Mouse (Mus musculus): ENCODE results near the gene B020031M17Rik. TPM values are rescaled to one million over a fixed set of nuclear protein-coding genes. Genes with fewer than 3 reads are reported as not detected.
"Not testable (repeated sequence)": the region's sequence is repeated elsewhere in the genome, so short reads cannot be mapped to it uniquely, and the experiment has no call there.

B020031M17Rik gene
- polyA plus RNA-seq (2012; rRNA removed), result not detected in 2 replicates

DNA sequence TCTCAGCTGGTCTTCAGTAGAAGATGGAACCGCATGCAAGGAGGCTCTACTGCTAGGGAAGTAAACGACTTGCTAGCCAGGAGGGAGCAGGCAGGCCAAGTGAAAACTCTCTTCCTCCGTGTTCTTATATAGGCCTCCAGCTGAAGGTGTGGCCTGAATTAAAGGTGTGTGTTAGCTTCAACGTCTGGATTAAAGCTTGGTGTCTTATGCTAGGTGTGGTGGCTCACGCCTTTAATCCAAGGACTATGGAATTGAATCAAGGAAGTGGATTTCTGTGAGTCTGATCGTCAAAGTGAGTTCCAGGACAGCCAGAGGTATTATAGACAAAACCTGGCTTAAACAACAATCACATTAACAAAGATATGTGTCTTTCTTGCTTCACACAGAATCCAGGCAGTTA lies at the start of gene B020031M17Rik:
B020031M17Rik (minus strand) TSS at position 101 of the 400 bp plus-strand sequence.
- 72% methylated on average over 4 of the region's 6 CpGs for WGBS
- DNase-seq; H3K27me3 ChIP-seq (ENCODE audit: control insufficient read depth, insufficient read depth, low read length); H3K4me1 ChIP-seq (ENCODE audit: control insufficient read depth, insufficient read depth, low read length); H3K27ac ChIP-seq (ENCODE audit: insufficient read depth, low read length); H3K4me3 ChIP-seq (replicated peaks; ENCODE audit: insufficient read depth, low read depth, low read length): not testable (repeated sequence)

DNA sequence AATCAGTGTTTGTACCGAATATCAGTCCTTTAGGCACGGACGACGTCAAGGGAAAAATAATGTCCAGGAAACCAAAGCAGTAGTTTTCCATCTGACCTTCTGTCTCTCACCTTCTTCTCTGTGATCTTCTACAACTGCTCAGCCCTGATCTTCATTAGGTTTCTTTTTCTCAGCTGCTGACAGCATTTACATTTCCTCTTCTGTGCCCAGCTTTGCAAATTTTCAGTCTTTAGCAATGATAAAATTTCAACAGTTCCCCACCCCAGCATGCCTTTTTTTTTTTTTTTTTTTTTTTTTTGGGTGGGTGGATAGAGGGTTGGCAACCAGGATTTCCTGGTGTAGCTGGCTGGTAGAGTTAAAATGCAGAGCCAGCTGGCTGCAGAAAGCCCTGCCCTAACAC lies 48.6 kb upstream of the B020031M17Rik start:
- H3K27me3 ChIP-seq (ENCODE audit: control insufficient read depth, insufficient read depth, low read length); H3K4me1 ChIP-seq (ENCODE audit: control insufficient read depth, insufficient read depth, low read length); DNase-seq; H3K4me3 ChIP-seq (replicated peaks; ENCODE audit: insufficient read depth, low read depth, low read length); H3K27ac ChIP-seq (ENCODE audit: insufficient read depth, low read length): not testable (repeated sequence)
- WGBS, result no CpG with 5 or more reads among the region's 4 CpGs

DNA sequence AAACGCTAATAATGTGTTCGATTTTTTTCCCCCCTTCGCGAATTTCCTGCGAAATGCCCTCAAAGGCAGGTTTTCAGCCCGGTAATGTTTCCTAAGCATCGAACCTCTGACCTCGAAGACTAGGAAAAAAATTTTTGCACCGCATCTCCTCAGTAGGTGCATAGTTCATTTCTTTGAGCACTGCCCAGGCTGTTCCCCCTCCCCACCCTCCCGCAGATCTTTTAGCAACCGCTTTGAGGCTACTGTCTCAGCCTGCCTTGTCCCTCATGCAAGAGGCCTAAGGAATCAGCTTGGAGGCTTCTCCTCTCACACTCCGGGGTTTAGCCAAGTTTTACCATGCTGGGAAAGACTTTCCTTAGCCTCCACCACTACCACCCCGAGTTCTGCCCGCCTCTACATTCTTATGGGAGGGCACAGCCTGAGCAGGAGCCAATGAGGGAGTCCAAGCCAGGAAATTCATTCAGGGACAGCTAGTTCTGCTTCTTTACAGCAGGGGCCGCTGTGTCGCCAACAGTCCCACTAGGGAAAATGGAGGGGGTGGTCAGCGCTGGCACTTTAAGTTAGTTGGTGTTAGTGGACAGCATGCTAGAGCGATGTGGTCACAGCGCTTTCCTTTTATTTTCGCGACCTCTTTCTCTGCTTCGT lies 48.0 kb upstream of the B020031M17Rik start:
- H3K4me1 ChIP-seq (ENCODE audit: control insufficient read depth, insufficient read depth, low read length); H3K27me3 ChIP-seq (ENCODE audit: control insufficient read depth, insufficient read depth, low read length); H3K4me3 ChIP-seq (replicated peaks; ENCODE audit: insufficient read depth, low read depth, low read length); H3K27ac ChIP-seq (ENCODE audit: insufficient read depth, low read length); DNase-seq: not testable (repeated sequence)
- WGBS, result no CpG with 5 or more reads among the region's 22 CpGs

DNA sequence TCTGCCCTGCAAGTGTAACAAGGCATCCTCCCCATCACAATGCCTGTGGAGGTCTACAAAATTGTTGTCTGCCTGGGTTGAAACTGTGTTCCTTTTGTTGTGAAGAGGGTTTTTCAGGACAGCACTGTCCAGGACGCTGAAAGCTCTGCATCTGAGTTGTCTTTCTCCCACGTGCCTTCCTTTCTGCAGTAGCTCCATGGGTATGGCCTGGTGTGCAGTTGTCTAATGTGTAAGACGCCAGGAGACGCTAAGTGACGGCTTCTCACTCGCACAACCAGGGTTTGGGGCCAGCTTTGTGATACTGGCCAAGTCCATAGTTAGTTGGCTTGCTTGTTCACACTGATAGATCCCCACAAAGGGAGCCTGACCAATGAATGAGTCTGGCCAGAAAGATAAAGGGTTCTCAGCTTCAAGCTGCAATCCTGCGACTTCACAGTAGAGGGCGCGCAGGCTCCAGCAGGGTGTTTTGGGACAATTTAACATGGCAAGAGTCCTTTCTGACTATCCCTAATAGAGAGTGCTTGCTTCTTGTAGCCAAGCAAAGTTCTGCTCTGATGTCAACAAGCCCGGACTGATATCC lies 41.4 kb upstream of the B020031M17Rik start:
- not testable (repeated sequence) for DNase-seq; H3K4me1 ChIP-seq (ENCODE audit: control insufficient read depth, insufficient read depth, low read length); H3K4me3 ChIP-seq (replicated peaks; ENCODE audit: insufficient read depth, low read depth, low read length); H3K27ac ChIP-seq (ENCODE audit: insufficient read depth, low read length); H3K27me3 ChIP-seq (ENCODE audit: control insufficient read depth, insufficient read depth, low read length)
- WGBS, result no CpG with 5 or more reads among the region's 10 CpGs

DNA sequence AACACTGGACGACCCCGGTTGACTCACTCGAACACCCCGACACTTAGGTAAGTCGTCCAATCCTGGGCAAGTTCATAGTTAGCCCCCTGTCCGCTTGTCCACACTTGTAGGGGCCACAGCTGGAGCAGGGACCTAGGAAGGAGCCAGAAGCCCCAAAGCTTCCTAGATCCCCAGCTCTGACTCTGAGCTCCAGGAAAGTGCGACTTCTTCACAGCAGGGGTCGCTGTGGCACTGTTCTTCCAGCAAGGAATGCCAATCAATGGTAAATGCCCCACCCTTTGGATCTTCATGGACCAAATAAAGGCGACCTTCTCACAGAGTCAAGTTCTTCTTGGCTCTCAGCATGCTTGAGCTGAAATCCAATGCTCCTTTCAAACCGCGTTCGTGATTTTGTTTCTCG lies 40.7 kb upstream of the B020031M17Rik start:
- not testable (repeated sequence) for H3K4me3 ChIP-seq (replicated peaks; ENCODE audit: insufficient read depth, low read depth, low read length); H3K27me3 ChIP-seq (ENCODE audit: control insufficient read depth, insufficient read depth, low read length); H3K27ac ChIP-seq (ENCODE audit: insufficient read depth, low read length); DNase-seq; H3K4me1 ChIP-seq (ENCODE audit: control insufficient read depth, insufficient read depth, low read length)
- WGBS, result no CpG with 5 or more reads among the region's 13 CpGs

DNA sequence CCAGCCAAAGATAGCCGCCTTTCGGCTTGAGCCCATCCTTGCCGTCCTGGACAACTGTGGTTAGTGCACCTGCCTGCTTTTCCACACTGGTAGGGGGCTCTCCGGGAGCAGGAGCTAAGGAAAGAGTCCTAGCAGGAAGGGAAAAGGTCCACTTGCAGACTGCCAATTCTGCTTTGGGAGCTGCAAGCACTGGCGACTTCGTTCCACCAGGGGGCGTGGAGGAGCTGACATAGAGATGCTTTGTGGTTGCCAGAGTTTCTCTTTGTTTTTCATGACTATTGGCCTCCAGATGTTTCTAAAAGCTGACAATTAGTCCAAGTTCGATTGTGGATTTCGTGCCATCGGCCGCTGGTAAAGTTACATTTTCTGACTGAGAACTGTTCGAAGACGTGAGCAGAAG lies 18.6 kb upstream of the B020031M17Rik start:
- not testable (repeated sequence) for H3K4me3 ChIP-seq (replicated peaks; ENCODE audit: insufficient read depth, low read depth, low read length); H3K27me3 ChIP-seq (ENCODE audit: control insufficient read depth, insufficient read depth, low read length); H3K4me1 ChIP-seq (ENCODE audit: control insufficient read depth, insufficient read depth, low read length); H3K27ac ChIP-seq (ENCODE audit: insufficient read depth, low read length); DNase-seq
- WGBS, result no CpG with 5 or more reads among the region's 13 CpGs

DNA sequence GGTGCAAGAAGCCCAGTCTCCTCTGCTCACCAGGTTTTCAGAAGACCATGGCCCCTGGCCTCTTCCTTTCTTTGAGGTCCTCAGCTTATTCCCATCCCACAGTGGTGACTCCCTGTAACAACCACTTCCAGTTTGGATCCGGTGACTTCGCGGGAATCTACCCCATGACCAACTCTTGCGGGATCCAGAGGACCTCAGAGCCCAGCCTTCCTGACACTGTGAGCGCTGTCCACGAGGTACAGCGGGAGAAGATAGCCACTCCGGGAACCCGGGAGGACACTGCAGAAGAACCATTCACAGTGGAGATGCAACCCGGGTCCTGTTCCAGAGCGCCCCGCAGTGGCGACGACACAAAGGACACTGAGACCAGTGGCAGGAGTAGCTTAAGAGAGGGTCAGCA lies 17.6 kb upstream of the B020031M17Rik start:
- H3K4me3 ChIP-seq (replicated peaks; ENCODE audit: insufficient read depth, low read depth, low read length); H3K4me1 ChIP-seq (ENCODE audit: control insufficient read depth, insufficient read depth, low read length); H3K27ac ChIP-seq (ENCODE audit: insufficient read depth, low read length); DNase-seq; H3K27me3 ChIP-seq (ENCODE audit: control insufficient read depth, insufficient read depth, low read length): not testable (repeated sequence)
- no CpG with 5 or more reads among the region's 14 CpGs for WGBS

DNA sequence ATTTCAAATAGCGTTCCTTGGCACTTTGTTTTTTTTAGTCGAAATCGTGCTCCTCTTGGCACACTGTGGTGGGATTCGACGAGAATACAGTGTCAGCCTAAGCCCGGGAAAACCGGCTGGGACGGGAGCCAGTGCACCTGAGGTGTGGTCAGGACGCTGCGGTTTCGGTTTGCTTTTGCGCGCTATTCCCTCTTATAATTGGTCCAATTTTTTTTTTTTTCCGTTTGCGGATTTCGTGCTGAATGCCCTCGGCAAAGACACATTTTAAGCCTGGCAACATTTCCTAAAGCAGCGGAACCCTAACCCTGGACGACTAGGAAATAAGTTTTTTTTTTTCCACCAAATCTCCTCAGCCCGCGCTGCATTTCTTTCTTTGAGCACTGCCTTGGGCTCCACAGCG lies 15.4 kb upstream of the B020031M17Rik start:
- peak; percentile 5 to 35 for DNase-seq
- H3K4me1 ChIP-seq (ENCODE audit: control insufficient read depth, insufficient read depth, low read length); H3K4me3 ChIP-seq (replicated peaks; ENCODE audit: insufficient read depth, low read depth, low read length); H3K27me3 ChIP-seq (ENCODE audit: control insufficient read depth, insufficient read depth, low read length); H3K27ac ChIP-seq (ENCODE audit: insufficient read depth, low read length): not testable (repeated sequence)
- WGBS, result 1% methylated on average over 21 of the region's 22 CpGs

DNA sequence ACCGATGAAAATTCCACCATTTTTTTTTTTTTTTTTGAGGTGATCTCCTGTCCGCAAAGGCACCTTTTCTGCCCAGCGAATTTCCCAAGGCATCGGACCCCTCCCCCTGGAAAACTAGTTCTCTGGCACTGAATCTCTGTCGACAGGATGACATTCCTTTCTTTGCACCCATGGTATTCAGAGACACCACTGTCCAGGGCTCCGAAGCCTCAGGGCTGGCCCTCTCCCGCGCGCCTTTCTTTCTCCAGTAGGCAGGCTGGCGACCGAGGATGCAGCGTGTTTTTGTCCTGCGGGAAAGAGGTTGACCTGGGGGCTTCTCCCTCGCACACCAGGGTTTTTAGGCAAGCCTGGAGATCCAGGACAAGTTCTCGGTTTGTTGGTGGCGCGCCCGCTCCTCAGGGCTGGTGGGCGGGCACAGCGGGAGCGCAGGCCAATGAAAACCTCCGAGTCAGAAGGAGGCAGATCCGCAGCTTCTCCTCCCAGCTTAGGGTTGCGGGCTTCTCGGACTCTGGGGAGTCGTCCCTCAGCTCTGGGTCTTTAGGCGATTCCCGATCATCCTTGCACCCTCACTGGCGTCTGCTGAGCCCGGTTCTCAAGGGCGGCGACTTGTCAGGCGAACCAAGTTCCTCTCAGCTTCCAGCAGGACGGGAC lies 14.8 kb upstream of the B020031M17Rik start:
- DNase-seq, result peak in 1 of 2 experiments; percentile 7
- H3K27ac ChIP-seq (ENCODE audit: insufficient read depth, low read length); H3K27me3 ChIP-seq (ENCODE audit: control insufficient read depth, insufficient read depth, low read length); H3K4me1 ChIP-seq (ENCODE audit: control insufficient read depth, insufficient read depth, low read length); H3K4me3 ChIP-seq (replicated peaks; ENCODE audit: insufficient read depth, low read depth, low read length): not testable (repeated sequence)
- 1% methylated on average over 17 of the region's 34 CpGs for WGBS

DNA sequence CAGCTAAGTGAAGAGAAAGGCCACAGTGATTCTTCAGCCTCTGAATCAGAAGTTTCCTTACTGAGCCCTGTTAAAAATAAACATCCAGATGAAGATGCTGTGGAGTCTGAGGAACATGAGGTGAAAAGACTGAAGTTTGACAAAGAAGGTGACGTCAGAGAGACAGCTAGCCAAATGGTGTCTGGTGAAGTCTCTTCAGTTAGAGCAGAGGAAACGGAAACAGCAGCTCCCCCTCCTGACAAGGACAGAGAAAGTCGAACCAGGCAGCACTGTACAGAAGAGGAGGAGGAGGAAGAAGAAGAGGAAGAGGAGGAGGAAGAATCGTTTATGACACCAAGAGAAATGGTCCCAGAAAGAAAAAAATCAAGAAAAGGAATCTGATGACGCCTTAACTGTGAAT lies 12.2 kb upstream of the B020031M17Rik start:
- WGBS, result no CpG with 5 or more reads among the region's 5 CpGs
- DNase-seq; H3K27ac ChIP-seq (ENCODE audit: insufficient read depth, low read length); H3K4me3 ChIP-seq (replicated peaks; ENCODE audit: insufficient read depth, low read depth, low read length); H3K27me3 ChIP-seq (ENCODE audit: control insufficient read depth, insufficient read depth, low read length); H3K4me1 ChIP-seq (ENCODE audit: control insufficient read depth, insufficient read depth, low read length): not testable (repeated sequence)

DNA sequence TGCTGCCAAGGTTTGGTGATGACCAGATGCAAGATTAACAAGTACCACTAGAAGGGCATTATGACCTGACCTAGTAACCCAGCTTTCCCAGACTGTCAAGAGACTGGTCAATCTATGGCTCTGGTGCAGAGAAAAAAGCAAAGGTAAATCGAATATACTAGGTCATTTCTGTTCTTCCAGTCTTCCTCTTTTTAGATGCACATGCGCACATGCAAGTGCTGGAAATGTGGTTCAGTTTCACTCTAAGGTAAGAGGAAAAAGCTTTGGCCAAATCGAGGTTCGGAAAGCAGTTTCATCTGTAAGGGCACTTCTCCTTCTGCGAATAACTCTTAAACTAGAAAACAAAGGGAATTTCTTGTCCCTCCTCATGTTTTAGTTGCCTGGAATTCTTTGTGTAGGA lies 5.0 kb upstream of the B020031M17Rik start:
- WGBS, result no CpG with 5 or more reads among the region's 5 CpGs
- H3K4me3 ChIP-seq (replicated peaks; ENCODE audit: insufficient read depth, low read depth, low read length); DNase-seq; H3K4me1 ChIP-seq (ENCODE audit: control insufficient read depth, insufficient read depth, low read length); H3K27me3 ChIP-seq (ENCODE audit: control insufficient read depth, insufficient read depth, low read length); H3K27ac ChIP-seq (ENCODE audit: insufficient read depth, low read length): not testable (repeated sequence)

DNA sequence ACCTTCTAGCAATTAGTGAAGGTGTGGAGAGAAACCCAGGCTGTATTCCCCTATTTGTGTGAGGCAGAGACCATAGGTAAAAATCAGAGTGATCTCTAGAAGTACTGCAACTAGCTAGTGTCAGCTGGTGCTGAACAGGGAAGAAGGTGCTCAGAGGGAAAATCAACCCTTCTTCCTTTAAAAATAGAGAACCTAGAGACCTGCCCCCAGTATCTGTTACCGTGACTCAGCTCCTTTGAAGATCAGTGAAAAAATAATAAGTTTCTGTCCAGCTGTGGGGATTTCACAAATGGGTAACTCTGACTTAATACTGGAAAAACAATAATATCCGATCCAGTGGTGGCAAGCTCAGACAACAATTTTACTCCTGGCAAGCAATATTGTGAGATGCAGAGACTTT lies 4.5 kb upstream of the B020031M17Rik start:
- not testable (repeated sequence) for H3K27me3 ChIP-seq (ENCODE audit: control insufficient read depth, insufficient read depth, low read length); DNase-seq; H3K27ac ChIP-seq (ENCODE audit: insufficient read depth, low read length); H3K4me1 ChIP-seq (ENCODE audit: control insufficient read depth, insufficient read depth, low read length); H3K4me3 ChIP-seq (replicated peaks; ENCODE audit: insufficient read depth, low read depth, low read length)
- WGBS, result 80% methylated on average over 2 of the region's 2 CpGs

DNA sequence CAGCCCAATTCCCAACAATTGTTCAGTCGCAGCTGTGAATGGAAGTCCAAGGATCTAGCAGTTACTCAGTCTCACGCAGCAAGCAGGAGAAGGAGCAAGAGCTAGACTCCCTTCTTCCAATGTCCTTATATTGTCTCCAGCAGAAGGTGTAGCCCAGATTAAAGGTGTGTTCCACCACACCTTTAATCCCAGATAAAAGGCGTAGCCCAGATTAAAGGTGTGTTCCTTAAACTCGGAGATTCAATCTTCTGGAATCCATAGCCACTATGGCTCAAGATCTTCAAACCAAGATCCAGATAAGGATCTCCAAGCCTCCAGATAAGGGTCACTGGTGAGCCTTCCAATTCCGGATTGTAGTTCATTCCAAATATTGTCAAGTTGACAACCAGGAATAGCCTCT lies 21.4 kb downstream of the B020031M17Rik start, which contains the start of gene Gm21761:
Gm21761 (minus strand) TSS at position 101 of the 400 bp plus-strand sequence.
- not testable (repeated sequence) for DNase-seq; H3K27me3 ChIP-seq (ENCODE audit: control insufficient read depth, insufficient read depth, low read length); H3K4me3 ChIP-seq (replicated peaks; ENCODE audit: insufficient read depth, low read depth, low read length); H3K4me1 ChIP-seq (ENCODE audit: control insufficient read depth, insufficient read depth, low read length); H3K27ac ChIP-seq (ENCODE audit: insufficient read depth, low read length)
- 80% methylated on average over 1 of the region's 5 CpGs for WGBS

Data from cerebellum, adult 2 months (tissue).